Mouse (Mus musculus) central nervous system, embryonic 11.5 days (tissue): Measurements from ENCODE around the gene Pgam2. TPM values are rescaled to one million over a fixed set of nuclear protein-coding genes. Genes with fewer than 3 reads are reported as not detected.

ENCODE experiments used
- polyA plus RNA-seq: library from polyadenylated mRNA; depleted of rRNA; stranded (reverse); fragments of >200 nt; gene quantifications from 2 replicates; pipeline ENCODE4 v1.2.3, GENCODE M21; 2012; rRNA removed

Pgam2 gene
- 9.1 and 20.6 TPM in 2 replicates for polyA plus RNA-seq

DNA sequence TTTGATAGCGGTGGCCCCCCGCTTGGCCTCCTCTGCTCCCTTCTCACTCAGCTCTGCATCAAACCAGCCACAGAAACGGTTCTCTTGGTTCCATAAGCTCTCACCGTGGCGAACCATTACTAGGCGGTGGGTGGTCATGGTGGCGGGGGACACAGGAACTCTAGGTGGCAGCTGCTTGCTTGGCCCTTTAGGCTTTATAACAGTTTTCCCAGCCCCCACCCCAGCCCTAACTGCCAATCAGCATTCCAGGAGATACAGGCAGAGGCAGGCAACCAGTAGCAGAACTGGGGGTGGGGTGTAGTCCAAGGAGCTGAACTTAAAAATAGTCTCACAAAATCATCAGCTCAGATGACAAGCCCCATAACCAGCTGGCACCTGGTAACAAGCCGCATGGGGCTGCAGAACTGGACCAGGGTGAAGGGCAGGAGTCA is at the start of gene Pgam2:
TSS of gene Pgam2 (minus strand) at position 183 of the 431 bp plus-strand sequence.

DNA sequence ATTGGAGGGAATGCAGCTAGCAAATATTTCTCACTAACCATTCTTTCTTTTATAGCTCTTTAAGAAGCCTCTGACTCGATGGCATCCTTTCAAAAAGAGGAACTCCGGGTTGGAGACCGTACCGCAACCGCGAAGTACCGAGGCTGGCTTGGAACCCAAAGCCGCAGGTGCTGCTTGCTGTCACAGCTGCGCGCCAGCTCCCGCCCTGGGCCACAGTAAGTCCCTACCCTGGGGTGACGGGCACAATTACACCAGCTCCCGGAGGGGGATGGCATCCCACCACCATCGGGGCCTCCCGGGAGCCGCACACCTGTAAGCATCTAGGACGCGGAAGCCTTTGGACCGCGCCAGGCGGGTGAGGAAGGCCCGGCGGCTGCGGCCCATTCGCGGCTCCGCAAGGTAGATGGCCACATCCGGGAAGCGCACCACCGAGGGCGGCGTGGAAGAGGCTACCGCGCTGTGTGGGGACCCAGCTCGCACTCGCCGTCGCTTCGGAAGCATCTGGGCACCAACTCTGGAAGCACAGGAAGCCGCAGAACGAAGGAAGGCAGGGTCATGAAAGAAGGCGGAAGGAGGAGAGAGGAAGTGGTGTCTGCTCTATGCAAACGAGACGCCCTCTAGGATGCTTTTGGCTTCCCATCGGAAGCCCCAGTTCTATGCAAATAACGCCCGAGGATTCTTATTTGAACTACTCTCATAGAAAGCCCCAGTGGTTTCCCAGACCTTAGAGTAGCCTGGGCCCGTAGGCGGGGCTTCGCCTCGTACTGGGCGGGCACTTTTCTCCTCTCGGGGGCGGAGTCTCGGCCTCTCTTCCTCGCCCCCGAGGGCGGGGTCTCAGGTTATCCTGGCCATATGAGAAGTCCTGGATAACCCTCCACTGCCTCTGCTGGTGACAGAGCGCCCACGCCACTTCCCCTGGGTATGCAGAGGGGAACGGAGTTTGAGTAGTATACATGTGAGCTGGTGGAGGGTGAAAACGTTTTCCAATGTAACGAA is 34.0 kb upstream of the Pgam2 start, which contains the start of gene Polm:
TSS of gene Polm (minus strand) at position 766 of the 996 bp plus-strand sequence.

DNA sequence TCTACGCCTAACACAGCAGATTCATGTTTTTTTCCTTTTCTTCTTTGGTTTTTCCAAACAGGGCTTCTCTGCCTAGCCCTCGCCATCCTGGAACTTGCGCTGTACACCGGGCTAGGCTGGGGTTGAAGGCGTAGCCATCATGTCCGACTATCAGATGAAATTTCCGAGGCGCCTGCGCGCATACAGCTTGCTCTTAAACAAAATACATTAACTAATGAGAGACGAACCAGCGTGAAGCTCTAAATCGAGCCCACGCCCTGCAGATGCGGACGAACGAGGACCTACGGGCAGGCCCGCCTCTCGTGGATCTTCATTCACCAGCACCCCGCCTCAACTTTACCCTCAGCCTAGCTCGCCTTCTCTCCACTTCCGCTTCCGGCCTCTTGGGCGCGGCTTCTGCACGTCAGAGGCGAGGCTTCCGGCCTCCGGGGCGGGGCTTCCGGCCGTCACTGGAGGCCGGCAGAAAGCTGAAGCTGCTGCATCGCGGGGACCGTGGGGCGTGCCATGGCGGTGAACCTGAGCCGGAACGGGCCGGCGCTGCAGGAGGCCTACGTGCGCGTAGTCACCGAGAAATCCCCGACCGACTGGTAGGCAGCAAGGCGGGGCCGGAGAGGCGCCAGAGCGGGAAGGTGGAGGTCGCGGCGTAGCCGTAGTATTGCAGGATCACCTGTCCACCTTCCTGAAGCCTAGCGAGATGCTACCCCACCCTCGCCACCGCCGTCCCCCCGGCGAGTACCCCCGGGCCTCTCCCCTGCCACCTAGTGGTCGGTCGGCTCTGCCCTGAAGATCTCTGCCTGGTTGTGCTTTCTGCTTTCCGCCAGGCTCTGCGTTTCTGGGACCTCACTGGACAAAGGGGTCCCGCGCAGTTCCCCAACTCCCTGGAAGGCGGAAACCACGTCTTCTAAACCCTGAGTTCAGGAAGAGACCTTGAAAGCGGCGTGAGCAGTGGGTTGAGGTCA is 15.2 kb downstream of the Pgam2 start, which contains the start of gene Dbnl:
TSS of gene Dbnl (plus strand) at position 433 of the 959 bp plus-strand sequence.

DNA sequence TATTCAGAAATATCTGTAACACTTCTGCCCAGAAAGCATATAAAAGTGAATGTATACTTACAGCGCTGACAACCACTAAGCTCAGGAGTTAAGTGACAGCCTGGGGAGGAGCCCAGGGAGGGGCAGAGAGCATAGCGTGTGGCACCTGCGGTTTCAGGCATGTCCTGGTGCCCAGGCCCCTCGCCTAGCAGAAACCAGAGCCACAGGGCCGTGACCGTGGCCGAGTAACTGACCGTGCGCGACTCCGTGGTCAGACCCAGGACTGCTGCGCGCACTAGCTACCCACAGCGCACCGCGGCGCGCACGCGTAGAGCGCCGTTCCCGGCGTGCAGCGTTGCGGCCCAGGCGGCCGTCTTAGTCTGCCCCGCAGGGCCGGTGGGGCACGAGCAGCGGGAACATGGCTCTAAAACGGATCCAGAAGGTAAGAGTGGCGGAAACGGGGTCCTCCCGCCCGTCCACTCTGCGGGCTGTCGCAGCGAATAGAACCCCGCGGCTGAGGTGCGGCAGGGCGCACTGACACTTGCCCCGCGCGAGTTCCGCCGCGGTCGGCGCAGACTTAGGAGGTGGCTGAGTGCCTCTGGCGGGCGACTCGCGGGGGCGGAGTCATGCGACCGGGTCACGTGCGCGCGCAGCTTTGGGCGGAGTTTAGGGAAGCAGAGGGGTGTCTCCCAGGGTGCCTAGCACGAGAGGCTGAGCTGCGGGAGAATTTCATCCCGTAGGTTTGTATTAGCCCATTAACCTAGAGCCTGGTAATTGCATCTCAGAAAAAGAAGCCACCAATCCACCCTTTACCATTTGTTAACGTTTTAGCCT is 41.5 kb downstream of the Pgam2 start, which contains the start of gene Urgcp:
TSS of gene Urgcp (minus strand) at position 557 of the 813 bp plus-strand sequence.

Other genes with a start within 250 kb of the Pgam2 start
- 0.06 and 0.20 TPM in 2 replicates for gene Ankrd36, start 234.0 kb downstream of the Pgam2 start, polyA plus RNA-seq
- gene Mrps24, start 88.1 kb downstream of the Pgam2 start, polyA plus RNA-seq: 103 and 110 TPM in 2 replicates
- 13.4 and 15.7 TPM in 2 replicates for gene Urgcp, start 41.4 kb downstream of the Pgam2 start, polyA plus RNA-seq
- 92.7 and 127 TPM in 2 replicates for gene Dbnl, start 15.2 kb downstream of the Pgam2 start, polyA plus RNA-seq
- 14.5 and 20.8 TPM in 2 replicates for gene Polm, start 34.3 kb upstream of the Pgam2 start, polyA plus RNA-seq
- gene Aebp1, start 58.2 kb upstream of the Pgam2 start, polyA plus RNA-seq: 22.5 and 25.6 TPM in 2 replicates
- gene Pold2, start 74.6 kb upstream of the Pgam2 start, polyA plus RNA-seq: 72.6 and 102 TPM in 2 replicates
- 54.9 and 109 TPM in 2 replicates for gene Myl7, start 95.0 kb upstream of the Pgam2 start, polyA plus RNA-seq
- gene Gck, start 146.3 kb upstream of the Pgam2 start, polyA plus RNA-seq: 1.4 TPM in 2 replicates
- 65.0 and 76.5 TPM in 2 replicates for gene Ykt6, start 152.0 kb upstream of the Pgam2 start, polyA plus RNA-seq